Mouse (Mus musculus) liver, adult 2 months (tissue): Measurements from ENCODE around the gene Ncam1.

Experiments
- CTCF ChIP-seq: fragments of 200-500 bp; IDR thresholded peaks from 2 replicates; pipeline ENCODE4 v1.5.1; 2011; ENCODE audit warnings: low read depth, low read length, control low read depth
- POLR2A ChIP-seq: fragments of 200-500 bp; IDR thresholded peaks from 2 replicates; pipeline ENCODE4 v1.6.1; 2011; ENCODE audit warnings: low read length, control low read depth; ENCODE audit not compliant: insufficient read depth; ENCODE audit errors: extremely low read depth

GRCm38 (mm10) chr9:49595635-49596348, 202.9 kb downstream of the Ncam1 start:
- TF ChIP-seq POLR2A (no peak), CTCF (no peak)
